Mouse (Mus musculus): Measurements from ENCODE around the gene Psmd6. TPM values are rescaled to one million over a fixed set of nuclear protein-coding genes. Genes with fewer than 3 reads are reported as not detected.

Gene Psmd6
- total RNA-seq, 4 experiments from 2014 or later = 133 to 144 (median 135) TPM

DNA sequence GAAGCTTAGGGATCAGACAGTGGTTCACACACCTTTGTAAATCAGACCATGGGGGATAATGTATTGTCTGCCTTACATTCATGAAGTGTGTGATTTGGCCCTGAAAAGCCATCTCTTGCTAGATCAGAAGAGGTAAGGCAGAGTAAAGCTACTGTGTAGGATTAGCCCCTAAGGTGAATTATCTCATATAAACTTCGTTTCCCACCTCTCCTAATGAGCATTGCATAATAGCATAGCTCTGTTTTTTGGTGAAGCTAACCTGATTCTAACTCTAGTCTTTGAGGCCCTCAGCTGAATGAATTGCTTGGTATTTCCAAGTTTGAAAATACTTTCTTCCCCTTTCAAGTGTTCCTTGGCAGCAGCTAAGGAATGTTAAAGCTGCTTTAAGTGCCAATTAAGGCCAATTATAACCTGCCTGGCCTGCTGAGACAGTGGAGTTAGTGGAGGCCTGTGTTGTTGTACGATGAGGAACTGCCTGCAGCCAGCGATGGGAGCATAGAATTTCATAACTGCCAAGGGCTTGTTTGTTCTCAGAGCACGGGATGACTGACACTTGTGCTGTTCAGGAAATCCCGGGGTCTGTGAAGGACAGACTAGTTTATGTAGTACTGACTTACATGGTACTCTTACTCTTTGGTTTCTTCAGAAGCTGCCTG, 56.2 kb downstream of the Psmd6 start:
- no peak for DNase-seq

DNA sequence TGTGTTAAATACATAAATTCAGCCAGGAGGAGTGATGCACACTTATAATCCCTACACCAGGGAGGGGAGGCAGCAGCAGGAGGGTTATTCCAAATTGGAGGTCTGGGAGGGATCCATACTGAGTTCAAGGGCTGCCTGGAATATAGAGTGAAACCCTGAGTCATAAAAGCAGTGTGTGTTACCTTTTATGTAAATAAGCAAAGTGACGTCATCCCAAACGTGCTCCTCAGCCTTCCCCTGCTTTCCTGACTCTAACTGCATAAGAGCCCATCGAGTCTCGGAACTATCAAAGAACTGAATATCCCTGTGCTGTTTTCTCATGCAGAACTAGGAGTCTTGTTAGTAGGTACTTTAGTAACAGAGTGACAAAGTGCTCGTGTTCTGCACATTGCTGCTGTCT, 57.4 kb downstream of the Psmd6 start:
- no peak for DNase-seq

DNA sequence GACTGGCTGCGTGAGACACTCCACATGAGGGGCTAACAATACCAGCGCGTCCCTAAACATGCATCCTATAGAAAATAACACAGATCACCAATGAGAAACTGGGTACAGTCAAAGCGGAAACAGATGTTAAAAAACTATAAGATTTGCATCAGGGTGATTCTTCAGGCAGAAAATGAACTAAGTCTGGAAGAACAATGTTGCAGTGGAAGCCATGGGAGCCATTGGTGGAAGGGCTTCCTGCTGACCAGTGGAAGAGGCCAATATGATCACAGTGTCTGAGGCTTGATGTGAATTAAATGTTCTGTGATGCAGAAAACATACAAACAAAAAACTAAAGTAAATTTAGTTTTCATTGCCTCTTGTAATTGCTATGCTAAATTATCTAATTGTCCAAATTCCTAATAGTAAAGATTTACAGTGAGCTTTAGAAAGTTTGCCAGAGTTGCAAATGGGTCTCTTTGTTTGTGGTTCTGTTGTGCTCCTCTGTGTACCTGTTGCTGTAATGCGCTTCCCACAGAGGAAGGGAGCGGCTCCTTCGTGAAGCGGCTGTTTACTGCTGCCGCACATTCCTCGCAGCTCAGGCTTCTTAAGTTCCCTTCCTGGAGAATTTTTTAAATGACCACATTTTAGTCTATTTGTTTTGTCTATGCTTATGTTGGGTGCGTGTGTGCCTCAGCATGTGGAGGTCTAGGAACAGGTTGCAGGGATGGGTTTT, 58.1 kb downstream of the Psmd6 start:
- no peak for DNase-seq

Other genes with a start within 250 kb of the Psmd6 start
- gene Gm281, start 206.5 kb downstream of the Psmd6 start, total RNA-seq (2022) = not detected
- gene Atxn7, start 159.5 kb downstream of the Psmd6 start, total RNA-seq (2022) = 10 to 100 TPM; 20.2 to 34.2 (median 26.0) TPM
- 100 to 1,000 TPM in 1 of 4 experiments, 10 to 100 TPM in 3; 88.6 to 105 (median 93.3) TPM for gene Thoc7, start 159.1 kb downstream of the Psmd6 start, total RNA-seq (2022)
- not detected for gene Olfr720, start 65.9 kb upstream of the Psmd6 start, total RNA-seq (2022)
- not detected for gene Olfr31, start 201.8 kb upstream of the Psmd6 start, total RNA-seq (2022)
- 10 to 100 TPM in 1 of 4 experiments, 1 to 10 TPM in 3; 8.8 to 11.5 (median 9.1) TPM for gene Il3ra, start 225.3 kb upstream of the Psmd6 start, total RNA-seq (2022)